Mouse (Mus musculus): ENCODE data around the gene Gamt. TPM values are rescaled to one million over a fixed set of nuclear protein-coding genes. Genes with fewer than 3 reads are reported as not detected.

Gene Gamt
- 4.8 and 6.9 TPM in 2 replicates for total RNA-seq (2014; fragmentation: Nextera tagmentation)
- total RNA-seq (2017), result 3.1 and 5.7 TPM in 2 replicates

DNA sequence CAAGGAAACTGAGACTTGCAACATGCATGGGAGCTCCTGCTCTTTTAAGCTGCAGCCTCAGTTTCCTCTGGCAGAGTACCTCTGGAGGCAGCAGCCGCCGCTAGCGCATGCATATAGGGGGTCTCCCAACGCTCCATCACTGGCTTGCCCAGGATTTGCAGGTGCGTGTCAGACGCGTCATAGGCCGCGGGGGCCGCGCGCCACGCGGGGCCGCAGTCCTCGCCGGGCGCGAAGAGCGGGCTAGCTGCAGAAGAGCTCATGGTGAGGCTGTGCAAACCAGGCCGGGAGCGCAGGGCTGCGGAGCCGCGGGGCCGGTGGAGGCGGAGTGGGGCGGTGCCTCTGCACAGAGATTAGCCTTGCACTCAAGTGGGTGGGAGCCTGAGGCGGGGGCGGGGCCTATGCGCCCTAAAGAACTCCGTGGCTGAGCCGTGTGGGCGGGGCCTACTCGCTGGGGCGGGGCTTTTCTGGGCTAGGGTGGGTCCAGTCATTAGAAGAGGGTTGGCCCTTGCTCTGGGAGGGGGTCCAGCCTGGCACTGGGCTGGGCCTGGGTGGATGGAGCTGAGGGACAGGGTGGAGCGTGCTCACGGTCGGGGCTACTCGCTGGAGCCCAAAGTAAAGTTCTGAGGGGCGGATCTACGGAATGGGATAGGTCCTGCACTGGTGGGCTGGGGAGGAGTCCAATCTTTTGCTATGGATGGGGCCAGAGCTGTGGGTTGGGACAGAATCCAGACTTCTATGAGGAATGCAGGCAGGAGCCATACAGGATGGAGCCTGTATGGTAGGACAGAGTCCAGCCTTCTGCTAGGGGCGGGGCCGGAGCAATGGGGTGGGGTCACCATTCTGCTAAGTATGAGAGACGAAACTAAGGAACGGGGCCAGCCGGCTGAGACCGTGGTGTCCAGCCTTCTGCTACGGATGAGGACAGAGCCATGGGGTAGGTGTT lies at the start of gene Gamt, which contains the start of gene Dazap1:
TSS of gene Gamt (minus strand) at position 371 of the 943 bp plus-strand sequence.
TSS of gene Dazap1 (plus strand) at position 845 of the 943 bp plus-strand sequence.
- ATAC-seq (replicated peaks; ENCODE audit: poor library complexity, severe bottlenecking), result peak; percentile 60

DNA sequence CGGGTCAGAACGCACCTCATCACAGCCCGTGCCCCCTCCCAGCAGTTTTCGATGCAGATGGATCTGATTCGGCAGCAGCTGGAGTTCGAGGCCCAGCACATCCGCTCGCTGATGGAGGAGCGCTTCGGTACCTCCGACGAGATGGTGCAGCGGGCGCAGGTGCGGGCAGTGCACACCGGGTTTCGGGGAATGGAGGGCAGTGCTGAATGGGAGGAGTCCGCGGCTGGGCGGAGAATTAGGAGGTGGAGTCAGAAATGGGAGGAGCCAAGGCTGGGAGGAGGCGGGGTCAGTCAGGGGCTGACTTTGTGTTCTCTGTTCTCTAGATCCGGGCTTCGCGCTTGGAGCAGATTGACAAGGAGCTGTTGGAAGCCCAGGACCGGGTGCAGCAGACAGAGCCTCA lies 44.0 kb upstream of the Gamt start:
- peak; percentile 83 for ATAC-seq (replicated peaks; ENCODE audit: poor library complexity, severe bottlenecking)

DNA sequence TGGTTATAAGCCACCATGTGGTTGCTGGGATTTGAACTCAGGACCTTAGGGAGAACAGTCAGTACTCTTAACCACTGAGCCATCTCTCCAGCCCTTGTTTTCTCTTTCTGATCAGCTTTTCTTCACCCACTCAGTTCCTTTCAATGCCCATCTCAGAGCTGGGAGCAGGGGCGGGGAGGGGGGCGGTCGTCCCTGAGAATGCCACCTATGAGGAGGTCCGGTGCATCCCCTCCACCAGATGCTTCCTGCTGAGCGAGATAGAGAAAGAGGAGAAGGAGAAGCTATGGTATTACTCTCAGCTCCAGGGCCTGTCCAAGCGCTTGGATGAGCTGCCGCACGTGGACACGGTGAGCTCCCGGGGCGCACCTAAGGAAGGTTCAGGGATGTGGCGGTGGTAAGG lies 43.6 kb upstream of the Gamt start:
- peak; percentile 25 for ATAC-seq (replicated peaks; ENCODE audit: poor library complexity, severe bottlenecking)

DNA sequence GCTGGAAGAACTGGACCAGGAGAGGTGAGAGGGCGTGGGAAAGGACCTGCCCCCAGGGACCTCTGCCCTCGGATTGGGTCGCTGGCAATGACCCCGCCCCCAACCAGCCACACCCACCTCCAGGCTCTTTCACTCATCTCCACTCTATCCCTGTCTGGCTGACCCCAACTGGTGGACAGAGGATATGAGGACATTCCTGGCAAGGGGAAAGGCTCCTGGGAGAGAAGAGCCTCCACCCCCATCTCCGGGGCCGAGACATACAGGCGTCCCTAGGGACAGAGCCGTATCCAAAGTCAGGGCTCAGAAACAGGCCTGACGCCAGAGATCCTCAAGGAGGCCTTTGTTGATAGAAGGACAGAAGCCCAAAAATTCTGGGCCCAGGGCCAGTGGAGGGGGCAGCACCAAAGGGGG lies 41.7 kb upstream of the Gamt start:
- ATAC-seq (replicated peaks; ENCODE audit: poor library complexity, severe bottlenecking), result no peak

DNA sequence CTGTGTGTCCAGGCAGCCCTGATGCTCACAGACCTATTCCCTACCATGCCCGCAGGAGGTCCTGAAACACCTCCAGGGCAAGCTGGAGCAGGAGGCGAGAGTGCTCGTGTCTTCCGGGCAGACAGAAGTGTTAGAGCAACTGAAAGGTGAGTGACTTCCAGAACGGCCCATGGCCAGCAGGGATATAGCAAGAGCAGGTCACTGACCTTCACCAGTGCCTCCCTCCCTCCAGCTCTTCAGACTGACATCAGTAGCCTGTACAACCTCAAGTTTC lies 41.2 kb upstream of the Gamt start:
- no peak for ATAC-seq (replicated peaks; ENCODE audit: poor library complexity, severe bottlenecking)

DNA sequence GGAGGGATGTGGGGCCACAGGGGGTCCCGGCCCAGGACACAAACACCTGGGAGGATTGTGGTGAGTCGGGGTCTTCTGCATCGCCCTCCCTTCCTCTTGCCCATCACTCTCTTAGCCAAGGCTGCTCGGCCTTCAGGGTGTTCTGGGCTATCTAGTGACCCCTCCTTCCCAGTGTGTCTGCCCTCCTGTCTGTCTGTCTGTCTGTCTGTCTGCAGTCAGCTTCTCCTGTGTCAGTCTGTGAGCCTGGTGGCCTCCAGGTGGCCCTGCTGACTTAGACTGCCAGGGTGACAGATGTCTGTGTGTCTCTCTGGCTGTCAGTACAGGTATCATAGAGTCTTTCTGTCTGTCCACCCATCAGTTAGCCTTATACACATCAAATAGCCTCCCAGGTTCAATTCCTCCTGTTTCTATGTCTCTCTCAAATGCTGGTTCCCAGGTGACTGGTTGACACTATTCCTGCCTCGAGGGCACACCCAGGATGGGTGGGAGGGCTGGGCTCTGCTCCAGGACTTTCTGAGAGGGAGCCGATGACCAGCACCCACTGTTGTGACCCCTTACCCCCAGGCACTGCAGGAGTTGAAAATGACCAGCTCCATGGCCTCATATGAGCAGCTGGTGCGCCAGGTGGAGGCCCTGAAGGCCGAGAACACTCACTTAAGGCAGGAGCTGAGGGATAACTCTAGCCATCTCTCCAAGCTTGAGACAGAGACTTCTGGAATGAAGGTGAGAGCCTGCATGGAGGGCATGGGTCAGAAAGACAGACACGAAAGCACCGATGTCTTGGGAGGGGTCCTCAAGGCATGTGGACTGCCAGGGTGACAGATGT lies 40.7 kb upstream of the Gamt start:
- ATAC-seq (replicated peaks; ENCODE audit: poor library complexity, severe bottlenecking), result no peak

DNA sequence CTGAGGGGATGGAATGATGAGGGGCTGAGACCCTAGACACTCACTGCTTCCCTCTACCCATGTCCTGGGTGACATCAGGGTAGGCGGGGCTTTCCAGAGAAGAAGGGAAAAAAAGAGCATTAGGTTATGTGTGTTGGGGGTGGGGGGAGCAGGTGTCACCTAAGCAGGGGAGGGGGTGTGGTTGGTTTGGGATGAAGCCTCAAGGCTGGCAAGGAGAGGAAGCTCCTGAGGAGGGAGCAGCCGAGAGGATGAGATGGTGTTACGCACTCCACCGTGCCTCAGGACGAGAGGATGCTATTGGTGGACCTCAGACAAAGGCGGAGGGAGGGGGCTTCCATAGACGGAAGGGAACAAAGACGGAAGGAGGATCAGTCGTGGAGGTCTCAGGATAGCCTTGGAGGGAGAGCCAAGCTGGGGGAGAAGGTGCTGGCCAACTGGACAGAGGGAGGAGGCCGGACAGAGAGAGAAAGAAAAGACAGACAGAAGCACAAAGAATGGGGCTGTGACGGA lies 39.9 kb upstream of the Gamt start:
- no peak for ATAC-seq (replicated peaks; ENCODE audit: poor library complexity, severe bottlenecking)

DNA sequence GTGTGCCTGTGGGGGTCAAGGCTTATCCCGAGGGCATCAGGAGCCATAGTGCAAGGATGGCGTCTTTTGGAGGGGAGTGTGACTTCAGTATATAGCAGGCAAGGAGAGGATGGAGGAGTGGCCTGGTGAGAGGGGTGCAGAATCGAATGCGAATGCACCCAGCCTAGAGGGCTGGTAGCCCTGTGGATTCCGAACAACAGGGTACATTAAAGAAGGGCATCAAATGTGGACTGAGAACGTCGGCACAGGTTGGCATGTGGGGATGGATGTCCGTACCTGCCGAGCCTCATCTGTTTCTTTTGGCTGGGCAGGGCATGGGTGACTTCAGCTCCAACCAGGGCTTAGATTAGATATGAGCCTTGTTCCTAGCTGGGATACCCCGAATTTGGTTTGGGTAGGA lies 39.0 kb upstream of the Gamt start:
- ATAC-seq (replicated peaks; ENCODE audit: poor library complexity, severe bottlenecking), result no peak

DNA sequence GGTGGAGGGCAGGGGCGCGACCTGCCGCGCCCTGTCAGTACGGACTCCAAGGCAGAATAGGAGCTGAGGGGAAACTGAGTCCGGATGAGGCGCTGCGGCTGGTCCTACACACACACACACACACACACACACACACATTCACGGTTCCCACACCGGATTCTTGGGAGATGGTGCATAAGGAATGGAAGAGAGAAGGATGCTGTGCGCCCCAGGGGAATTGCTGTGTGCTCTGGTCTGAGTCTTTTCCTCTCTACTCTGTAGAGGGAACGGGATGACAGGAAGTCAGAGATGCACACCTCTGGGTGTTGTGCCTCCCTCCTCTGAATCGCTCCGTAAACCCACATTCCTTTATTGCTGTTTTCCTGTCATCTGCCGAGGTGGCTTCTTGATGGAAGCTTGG lies 38.5 kb upstream of the Gamt start:
- no peak for ATAC-seq (replicated peaks; ENCODE audit: poor library complexity, severe bottlenecking)

DNA sequence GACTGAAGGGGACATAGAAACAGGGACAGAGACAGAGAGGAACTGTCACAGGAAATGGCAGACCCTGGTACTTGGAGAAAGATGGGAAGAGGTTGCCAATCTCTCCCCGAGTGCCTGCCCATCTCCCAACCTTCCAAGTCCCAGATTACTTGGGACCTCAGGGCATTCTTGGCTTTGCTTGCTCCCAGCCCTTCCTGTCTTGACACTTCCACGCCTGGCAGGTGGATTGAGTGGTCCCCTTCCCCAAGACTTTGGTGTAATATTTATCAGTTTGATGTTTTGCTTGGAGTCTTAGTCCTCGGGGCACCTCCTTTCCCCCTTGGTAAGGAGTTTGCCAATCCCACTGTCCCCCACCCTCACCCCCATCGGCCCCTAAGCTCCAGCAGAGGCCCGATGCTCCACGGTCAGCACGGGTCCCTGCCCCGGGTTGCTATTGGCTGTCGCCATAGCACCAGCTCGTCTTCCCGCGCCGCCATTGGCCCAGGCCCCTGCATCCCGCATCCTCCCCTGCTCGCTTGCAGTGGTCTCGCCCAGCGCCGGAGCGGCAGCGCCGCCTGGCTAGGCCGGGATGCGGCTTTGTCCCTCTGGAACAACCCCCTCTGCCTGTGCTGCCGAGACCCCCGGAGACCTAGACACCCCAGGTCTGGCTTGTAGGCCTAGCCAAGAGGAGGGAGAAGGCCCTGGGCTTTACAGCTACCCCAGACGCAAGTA lies 37.9 kb upstream of the Gamt start:
- peak; percentile 33; the same call in 1 of the 2 replicates for ATAC-seq (replicated peaks; ENCODE audit: poor library complexity, severe bottlenecking)

DNA sequence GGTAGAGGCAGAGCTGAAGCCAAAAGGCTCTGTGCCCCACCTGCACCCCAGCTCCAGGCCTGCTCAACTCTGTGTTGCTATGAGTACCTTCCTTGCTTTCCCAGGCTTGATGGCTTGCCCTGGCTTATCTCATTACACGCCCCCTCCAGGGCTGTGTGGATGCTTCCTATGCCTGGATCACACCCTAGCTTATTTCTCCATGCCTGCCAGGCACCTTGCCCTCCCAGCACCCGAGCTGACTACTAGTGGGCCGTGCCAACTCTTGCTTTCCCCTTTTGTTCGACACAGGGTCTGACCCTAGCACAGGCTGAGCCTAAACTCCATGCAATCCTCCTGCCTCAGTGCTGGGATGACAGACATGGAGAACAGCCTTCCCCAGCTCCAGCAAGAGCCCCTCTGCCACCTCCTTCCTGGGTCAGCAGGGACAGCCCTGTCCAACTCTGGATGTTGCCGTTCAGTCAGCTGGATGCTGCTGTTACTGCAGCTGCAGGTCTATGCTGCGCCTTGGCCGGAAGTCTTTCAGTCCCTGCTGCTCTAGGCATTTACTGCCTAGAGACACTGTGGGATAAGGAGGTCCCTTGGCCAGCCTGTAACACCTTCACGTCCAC lies 36.8 kb upstream of the Gamt start:
- ATAC-seq (replicated peaks; ENCODE audit: poor library complexity, severe bottlenecking), result no peak

DNA sequence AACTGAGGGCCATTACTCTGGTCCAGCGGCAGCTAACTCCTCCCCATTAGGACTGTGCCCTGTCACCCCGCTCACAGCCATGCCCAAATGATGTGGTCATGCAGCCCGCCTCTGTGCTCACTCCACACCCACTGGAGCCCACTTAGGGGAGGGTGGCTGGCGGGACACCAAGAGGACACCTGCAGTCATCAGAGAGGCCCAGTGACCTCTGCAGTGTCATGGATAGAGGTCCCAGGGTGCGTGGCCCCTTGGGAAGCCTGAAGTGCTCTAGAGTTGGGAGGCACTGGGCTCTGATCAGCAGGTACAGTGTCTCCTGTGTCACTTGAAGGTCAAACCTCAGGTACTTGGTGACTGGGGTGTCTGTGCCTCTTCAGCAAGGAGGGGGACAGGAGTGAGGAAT lies 36.0 kb upstream of the Gamt start:
- no peak for ATAC-seq (replicated peaks; ENCODE audit: poor library complexity, severe bottlenecking)

DNA sequence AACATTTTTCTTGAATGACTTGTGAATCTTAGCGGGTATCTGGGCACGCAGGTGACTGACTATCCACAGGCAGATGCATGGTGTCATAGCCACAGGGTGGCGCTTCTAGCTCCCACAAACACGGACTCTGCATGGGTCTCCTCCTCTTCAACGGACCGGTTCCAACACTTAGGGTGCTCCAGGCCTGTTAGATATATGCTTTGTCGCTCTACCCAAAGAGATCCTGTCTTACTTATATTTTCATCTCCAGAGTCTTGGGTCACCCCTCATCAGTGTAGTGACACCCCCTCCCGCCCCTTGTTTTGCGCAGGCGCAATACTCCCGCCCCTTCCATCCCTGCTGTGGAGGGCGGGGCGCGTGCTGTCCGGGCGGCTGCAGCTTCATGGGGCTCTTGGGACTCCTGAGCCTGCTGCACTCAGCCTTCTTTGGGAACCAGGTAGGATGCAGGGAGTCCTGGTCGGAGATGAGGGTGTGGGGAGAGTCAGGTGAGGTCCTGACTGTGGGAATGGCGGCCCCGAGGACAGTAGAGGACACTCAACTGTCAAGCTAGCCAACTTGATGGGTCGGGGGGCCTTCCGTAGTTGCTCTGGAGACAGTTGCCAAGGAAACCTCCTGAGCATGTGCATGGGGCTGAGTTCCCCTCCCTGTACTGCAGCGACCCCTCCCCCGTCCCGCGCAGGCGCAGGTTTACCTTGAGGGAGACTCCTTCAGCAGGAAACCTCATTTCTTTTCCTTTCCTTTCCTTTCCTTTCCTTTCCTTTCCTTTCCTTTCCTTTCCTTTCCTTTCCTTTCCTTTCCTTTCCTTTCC lies 35.0 kb upstream of the Gamt start, which contains the start of gene Apc2:
TSS of gene Apc2 (plus strand) at position 360 of the 808 bp plus-strand sequence.
- peak; percentile 40 for ATAC-seq (replicated peaks; ENCODE audit: poor library complexity, severe bottlenecking)

DNA sequence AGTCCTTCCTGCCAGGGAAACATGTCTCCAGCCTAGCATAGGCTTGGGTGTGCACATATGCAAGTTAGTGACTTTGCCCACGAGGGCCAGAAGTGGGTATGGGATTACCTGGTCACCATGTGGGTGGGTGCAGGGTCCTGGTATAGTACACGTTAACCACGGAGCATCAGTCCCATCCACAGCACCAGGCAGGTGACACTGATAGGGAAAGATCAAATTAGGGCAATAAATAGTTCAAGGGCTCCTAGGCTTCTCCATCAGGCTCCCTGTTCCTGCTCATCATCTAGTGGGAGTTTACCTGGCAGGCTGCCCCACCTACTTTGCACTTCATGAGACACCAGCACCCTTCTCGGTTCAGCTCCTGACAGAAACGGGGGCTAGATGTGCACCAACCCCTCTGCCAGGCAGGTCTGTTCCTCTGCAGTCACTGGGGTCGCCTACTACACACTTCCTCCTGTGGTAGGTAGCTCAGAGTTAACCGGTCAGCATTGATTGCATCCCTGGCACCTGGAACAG lies 34.0 kb upstream of the Gamt start:
- no peak for ATAC-seq (replicated peaks; ENCODE audit: poor library complexity, severe bottlenecking)

DNA sequence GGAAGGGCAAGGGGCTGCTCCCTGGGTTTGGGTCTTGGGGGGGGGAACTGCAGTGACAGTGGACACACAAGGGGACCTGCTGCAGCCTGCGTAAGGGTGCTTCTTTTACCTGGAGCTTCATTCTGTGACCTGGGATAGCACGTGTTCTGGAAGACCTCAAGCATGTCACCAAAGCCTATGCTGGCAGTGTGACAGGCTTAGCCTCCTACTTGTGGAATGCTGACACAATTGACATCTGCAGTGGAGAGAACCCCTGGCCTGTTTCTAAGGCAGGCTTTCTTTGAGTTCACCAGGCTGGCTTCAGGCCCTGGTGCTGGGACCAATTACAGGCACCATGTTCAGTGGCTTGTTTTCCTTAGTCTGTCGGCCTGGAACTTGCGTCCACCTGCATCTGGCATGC lies 33.5 kb upstream of the Gamt start:
- ATAC-seq (replicated peaks; ENCODE audit: poor library complexity, severe bottlenecking), result no peak

DNA sequence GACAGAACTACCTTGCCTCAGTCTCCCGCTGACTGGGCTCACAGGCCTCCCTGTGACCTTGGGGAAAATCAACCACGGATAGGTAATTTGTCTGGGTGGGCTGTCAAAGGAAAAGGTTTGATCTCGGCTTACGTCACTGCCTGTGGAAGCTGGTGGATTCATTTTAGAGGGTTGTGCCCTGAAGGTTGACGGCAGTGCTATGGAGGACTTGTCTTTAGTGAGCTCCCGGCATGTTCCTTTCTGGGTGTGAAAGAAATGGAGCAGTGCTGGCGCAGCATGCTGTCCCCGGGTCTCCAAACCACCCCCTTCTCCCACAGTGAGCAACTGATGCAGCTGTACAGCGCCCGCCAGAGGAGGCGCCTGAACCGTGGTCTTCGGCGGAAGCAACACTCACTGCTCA lies 32.5 kb upstream of the Gamt start:
- no peak for ATAC-seq (replicated peaks; ENCODE audit: poor library complexity, severe bottlenecking)

DNA sequence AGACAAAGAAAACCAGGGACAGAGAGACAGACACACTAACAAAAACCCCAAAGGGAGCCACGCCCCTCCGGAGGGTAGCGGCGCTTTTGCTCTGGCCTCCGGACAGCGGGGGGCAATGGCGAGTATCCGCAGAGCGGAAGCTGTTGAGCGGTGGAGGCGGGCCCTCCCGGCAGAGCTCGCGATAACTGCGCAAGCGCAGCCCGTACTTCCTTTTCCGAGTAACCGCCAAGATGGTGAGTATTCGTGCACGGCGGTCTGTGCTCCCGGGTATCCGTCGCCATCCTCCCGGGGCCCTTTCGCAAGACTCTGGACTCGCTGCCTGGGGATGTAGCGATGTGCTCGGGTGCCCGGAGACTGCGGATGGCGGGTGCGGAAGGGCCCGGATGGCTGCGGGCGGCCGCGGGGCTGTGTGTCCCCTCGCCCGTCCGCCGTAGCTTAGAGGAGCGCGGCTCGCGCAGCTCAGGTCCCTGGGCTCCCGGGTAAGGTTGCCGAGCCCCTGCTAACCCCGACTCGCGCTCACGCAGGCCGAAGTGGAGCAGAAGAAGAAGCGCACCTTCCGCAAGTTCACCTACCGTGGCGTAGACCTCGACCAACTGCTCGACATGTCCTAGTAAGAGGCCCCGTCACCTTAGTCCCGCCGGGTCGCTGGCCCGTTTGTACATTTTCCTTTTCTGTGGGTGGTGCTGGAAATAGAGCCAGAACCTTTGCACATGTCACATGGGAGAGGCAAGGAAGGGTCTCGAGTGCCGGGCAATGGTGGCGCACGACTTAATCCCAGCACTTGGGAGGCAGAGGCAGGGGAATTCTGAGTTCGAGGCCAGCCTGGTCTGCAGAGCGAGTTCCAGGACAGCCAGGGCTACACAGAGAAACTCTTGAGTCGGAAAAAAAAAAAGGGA lies 31.7 kb upstream of the Gamt start, which contains the start of gene Rps15:
TSS of gene Rps15 (plus strand) at position 203 of the 896 bp plus-strand sequence.
- peak; percentile 90 for ATAC-seq (replicated peaks; ENCODE audit: poor library complexity, severe bottlenecking)

DNA sequence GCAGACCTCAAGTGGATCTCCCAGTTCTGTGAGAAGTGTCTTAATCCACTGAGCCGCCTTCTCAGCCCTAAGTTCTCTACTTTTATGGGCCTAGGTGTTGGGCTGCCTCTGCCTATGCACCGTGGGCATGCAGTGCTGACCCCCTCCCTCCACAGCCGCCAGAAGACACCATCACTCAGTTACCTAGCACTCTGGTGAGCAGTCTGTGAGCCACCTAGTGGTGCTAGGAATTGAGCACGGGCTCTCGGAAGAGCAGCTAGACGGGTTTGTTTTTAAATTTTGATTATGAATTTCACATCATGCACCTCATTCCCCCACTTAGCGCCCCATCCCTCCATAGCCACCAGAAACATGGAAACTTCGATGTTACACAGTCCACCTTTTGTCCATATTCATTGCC lies 27.8 kb upstream of the Gamt start:
- ATAC-seq (replicated peaks; ENCODE audit: poor library complexity, severe bottlenecking), result no peak

Data from granulocyte monocyte progenitor cell, adult 5-6 weeks (primary cell).